Comparison of ENCODE assay signal across 8 mouse cellular contexts in the genomic region with DNA sequence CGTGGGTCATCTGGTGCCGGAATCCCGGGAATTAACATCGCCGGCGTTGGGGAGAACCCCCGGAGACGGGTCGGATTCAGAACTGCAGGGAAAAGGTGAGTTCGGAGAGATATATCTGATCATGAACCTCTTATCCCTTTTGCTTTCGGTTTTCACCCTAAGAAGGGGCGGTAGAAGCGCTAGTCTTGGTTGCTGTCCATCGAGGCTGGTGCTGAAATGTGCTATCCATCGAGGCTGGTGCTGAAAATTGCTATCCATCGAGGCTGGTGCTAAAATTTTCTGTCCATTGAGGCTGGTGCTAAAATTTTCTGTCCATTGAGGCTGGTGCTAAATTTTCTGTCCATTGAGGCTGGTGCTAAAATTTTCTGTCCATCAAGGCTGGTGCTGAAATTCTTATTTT.
DNase-seq lines count a peak whose midpoint lies in the region; ATAC-seq and TF ChIP-seq lines count a peak whose summit lies in the region.
"Not testable (repeated sequence)": the region's sequence is repeated elsewhere in the genome, so short reads cannot be mapped to it uniquely, and the experiment has no call there.

No protein-coding gene starts in this region.

- not testable (repeated sequence) for H3K4me1 ChIP-seq in MEL (ENCODE audit: control insufficient read depth in 1 of 2, insufficient read depth in 2 of 2, low read length in 2 of 2); kidney, postnatal 0 days (replicated peaks; ENCODE audit: insufficient read depth, low read length); lung, embryonic 14.5 days (ENCODE audit: insufficient read depth)

- TF ChIP-seq RAD21 in MEL (IDR thresholded peaks at IDR 0.05; ENCODE audit: low read depth, low read length), result not testable (repeated sequence)

- not testable (repeated sequence) for ATAC-seq in kidney, postnatal 0 days (replicated peaks; ENCODE audit: low FRiP score, low read depth); lung, embryonic 14.5 days (ENCODE audit: insufficient read depth)

- not testable (repeated sequence) for H3K4me2 ChIP-seq in kidney, postnatal 0 days (ENCODE audit: low read length); lung, embryonic 14.5 days

- not testable (repeated sequence) for H3K36me3 ChIP-seq in MEL (ENCODE audit: control insufficient read depth in 1 of 2, insufficient read depth in 2 of 2, low read length in 2 of 2); kidney, postnatal 0 days (ENCODE audit: insufficient read depth, low read length); lung, embryonic 14.5 days (ENCODE audit: insufficient read depth)

- H3K79me2 ChIP-seq in MEL (ENCODE audit: control insufficient read depth, insufficient read depth, low read length, poor library complexity), result not testable (repeated sequence)

- H3K27ac ChIP-seq in MEL (ENCODE audit: control insufficient read depth, low read depth, low read length); kidney, postnatal 0 days; lung, embryonic 14.5 days (ENCODE audit: low read depth): not testable (repeated sequence)

- not testable (repeated sequence) for TF ChIP-seq POLR2A in MEL (IDR thresholded peaks at IDR 0.05; ENCODE audit: control insufficient read depth in 1 of 2, insufficient read depth in 1 of 2, low read depth in 1 of 2, low read length in 2 of 2, poor library complexity in 1 of 2)

- H3K27me3 ChIP-seq in MEL (ENCODE audit: control insufficient read depth in 1 of 2, insufficient read depth in 2 of 2, low read length in 2 of 2); kidney, postnatal 0 days (ENCODE audit: insufficient read depth, low read length); lung, embryonic 14.5 days (ENCODE audit: insufficient read depth, low read length): not testable (repeated sequence)

- H3K9me3 ChIP-seq in MEL (replicated peaks; ENCODE audit: insufficient read depth, low read length); kidney, postnatal 0 days (replicated peaks; ENCODE audit: low read length); lung, embryonic 14.5 days (ENCODE audit: low read depth, low read length): not testable (repeated sequence)

- not testable (repeated sequence) for H3K4me3 ChIP-seq in MEL (ENCODE audit: control insufficient read depth in 1 of 2, insufficient read depth in 1 of 2, low read depth in 2 of 2, low read length in 2 of 2); kidney, postnatal 0 days (replicated peaks; ENCODE audit: low read depth, low read length); lung, embryonic 14.5 days (ENCODE audit: low read depth, low read length)

- TF ChIP-seq EP300 in MEL (IDR thresholded peaks at IDR 0.05; ENCODE audit: low read depth in 1 of 2, low read length in 2 of 2), result not testable (repeated sequence)

- WGBS in kidney, postnatal 0 days, result 50% methylated on average over 16 of the region's 16 CpGs
- WGBS in lung, embryonic 14.5 days, result 45% methylated on average over 16 of the region's 16 CpGs

- not testable (repeated sequence) for TF ChIP-seq CTCF in MEL (IDR thresholded peaks at IDR 0.05 in 2 of 3, conservative IDR thresholded peaks at IDR 0.05 in 1 of 3; ENCODE audit: control insufficient read depth in 1 of 3, insufficient read depth in 1 of 3, low read depth in 2 of 3, low read length in 3 of 3, poor library complexity in 1 of 3, severe bottlenecking in 1 of 3); kidney, postnatal 0 days (IDR thresholded peaks at IDR 0.05; ENCODE audit: low read depth); lung, embryonic 14.5 days (IDR thresholded peaks at IDR 0.05; ENCODE audit: low read depth)

- DNase-seq in MEL (ENCODE audit: low read depth, low spot score), result peak; percentile 16
- DNase-seq in adrenal gland, postnatal 14 days, result peak; percentile 68
- DNase-seq in embryo, embryonic 11 days, result peak; percentile 17
- DNase-seq in gastrocnemius, postnatal 4 days (ENCODE audit: low spot score in 2 of 2), result peak; percentile 18 to 19
- DNase-seq in kidney, postnatal 0 days (ENCODE audit: low spot score), result peak; percentile 7
- DNase-seq in lung, embryonic 14.5 days, result peak; percentile 43
- DNase-seq in ovary, postnatal 14 days (ENCODE audit: low spot score), result peak; percentile 52
- DNase-seq in thymus, postnatal 4 days, result peak; percentile 29

- not testable (repeated sequence) for H3K9ac ChIP-seq in MEL (ENCODE audit: control insufficient read depth, low read depth, low read length, poor library complexity, severe bottlenecking); kidney, postnatal 0 days (ENCODE audit: low read depth, low read length); lung, embryonic 14.5 days

TF ChIP-seq in MEL, 35 proteins besides CTCF, POLR2A, EP300 and RAD21:
- TF ChIP-seq SIN3A (IDR thresholded peaks at IDR 0.05; ENCODE audit: low read length), result peak; percentile 77

Comparison
In these comparisons a context has a peak if more than half of its experiments do, and no peak if none do; other contexts are left out.
1. DNase-seq: peak in every context shown above with its lines; median percentile 68 in adrenal gland, postnatal 14 days; 52 in ovary, postnatal 14 days; 43 in lung, embryonic 14.5 days; 29 in thymus, postnatal 4 days; 18 in gastrocnemius, postnatal 4 days; 17 in embryo, embryonic 11 days; 16 in MEL; 7 in kidney, postnatal 0 days.